Mouse (Mus musculus): ENCODE data around the gene Arap1.

The Arap1 gene

GRCm38 (mm10) chr7:101367901-101368852 is 20.3 kb downstream of the Arap1 start:
- DNase-seq, result no peak

GRCm38 (mm10) chr7:101369666-101370065 is 21.8 kb downstream of the Arap1 start:
- DNase-seq, result no peak

GRCm38 (mm10) chr7:101373082-101373481 is 25.2 kb downstream of the Arap1 start:
- DNase-seq, result no peak

DNA sequence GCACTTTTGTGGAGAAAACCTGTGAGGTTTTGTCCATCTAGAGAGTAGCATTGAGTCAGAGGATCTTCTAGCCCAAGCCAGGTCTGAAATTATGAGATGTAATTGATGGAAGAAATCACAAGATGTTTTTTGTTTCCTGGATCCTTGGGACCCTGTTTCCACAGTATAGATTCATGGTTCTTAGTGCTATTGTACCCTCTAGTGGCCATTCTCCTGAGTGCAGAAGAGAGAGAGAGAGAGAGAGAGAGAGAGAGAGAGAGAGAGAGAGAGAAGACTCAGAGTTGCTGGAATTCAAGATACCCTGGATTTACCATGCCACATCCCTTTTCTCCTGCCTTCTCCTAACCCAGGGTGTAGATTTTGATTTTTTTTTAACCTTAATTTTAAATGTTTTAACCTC is 26.3 kb downstream of the Arap1 start:
- peak; percentile 62 for DNase-seq

GRCm38 (mm10) chr7:101376701-101377340 is 29.0 kb downstream of the Arap1 start:
- no peak for DNase-seq

GRCm38 (mm10) chr7:101377741-101378262 is 29.9 kb downstream of the Arap1 start:
- no peak for DNase-seq

DNA sequence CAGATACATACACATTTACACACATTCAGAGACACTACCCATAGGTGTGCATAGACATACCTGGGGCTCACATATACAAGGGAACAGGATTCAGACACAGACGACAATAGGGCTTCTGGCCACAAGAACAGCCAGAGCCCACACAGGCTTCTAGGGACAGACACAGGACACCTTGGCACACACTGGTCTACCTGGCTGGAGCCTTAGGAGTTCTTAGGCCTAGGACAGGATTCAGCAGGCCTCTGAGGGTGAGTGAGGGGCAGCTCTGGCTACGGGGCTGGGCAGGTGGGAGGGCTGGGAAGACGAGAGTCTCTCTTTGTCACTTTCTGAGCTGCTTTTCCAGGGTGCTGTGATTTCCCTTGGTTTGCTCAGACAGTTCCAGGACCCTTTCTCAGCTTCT is 30.4 kb downstream of the Arap1 start:
- DNase-seq, result no peak

DNA sequence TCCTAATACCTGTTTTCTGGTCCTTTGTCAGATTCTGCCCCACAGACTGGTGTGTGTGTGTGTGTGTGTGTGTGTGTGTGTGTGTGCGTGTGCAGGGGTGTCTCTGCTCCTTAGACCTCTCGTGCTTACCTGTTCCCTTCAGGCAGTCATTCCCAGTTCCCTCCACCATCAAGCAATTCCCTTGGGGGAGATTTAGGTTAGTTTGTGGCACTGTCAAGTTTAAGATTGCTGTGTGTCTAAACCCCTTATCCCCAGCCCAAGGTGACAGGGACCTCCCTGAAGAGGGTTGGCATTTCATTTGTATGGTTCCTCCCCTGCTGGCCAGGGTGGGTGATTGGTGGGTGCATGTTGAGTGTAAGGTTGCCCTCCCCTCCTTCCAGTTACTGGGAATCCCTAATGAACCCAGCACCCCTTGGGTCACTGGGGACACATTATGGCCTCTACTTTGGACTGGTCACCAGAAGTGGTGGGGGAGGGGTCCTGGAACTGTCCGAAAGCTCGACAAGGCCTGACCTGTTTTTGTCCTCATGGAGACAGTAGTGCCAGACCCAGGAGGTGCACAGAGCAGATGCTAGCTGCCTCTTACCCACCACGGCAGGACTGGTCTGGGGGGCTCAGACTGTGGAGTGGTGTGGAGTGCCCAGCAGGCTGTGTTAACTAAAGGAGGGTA is 31.1 kb downstream of the Arap1 start:
- no peak for DNase-seq

- DNase-seq, result no peak
Measured at GRCm38 (mm10) chr7:101379732-101380131, 31.9 kb downstream of the Arap1 start.

GRCm38 (mm10) chr7:101381512-101381911 is 33.6 kb downstream of the Arap1 start:
- no peak for DNase-seq

GRCm38 (mm10) chr7:101382378-101382777 is 34.5 kb downstream of the Arap1 start:
- DNase-seq, result no peak

DNA sequence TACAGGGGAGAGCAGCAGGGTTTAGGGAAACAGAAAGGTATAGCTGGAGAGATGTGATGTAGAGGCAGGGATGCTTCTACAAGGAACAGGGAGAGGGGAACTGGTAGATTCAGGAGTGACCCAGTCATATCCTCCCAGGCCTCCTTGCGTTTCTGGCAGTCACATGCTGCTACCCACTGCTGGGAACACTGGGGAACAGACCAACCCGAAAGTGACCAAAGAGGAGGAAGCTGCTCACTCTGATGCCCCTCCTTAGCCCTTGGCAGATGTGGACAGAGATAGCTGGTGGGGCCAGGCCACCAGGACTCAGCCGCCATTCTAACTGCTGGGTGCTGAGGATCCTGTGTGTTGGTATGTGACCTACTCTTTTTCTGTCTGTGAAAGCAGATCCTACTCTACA is 35.9 kb downstream of the Arap1 start:
- no peak for DNase-seq

DNA sequence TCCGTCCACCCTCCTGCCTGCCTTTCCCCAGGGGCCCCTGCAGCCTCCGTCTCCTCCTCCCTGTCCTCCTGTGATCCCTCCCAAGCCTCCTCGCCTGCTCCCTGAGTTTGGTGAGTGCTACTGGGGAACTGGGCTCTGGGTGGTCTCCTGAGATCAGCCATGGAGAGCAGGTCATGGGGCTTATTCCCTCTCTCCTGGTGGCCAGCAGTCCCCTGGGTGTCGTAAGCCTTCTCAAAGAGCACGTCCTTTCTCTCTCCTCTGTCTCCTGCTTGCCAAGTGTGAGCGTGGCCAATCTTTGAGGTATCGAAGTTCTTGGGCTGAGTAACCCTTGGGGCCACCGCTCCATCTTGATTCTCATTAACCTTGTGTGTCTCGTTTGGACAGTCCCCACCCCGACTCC is 37.1 kb downstream of the Arap1 start:
- no peak for DNase-seq

GRCm38 (mm10) chr7:101385331-101385733 is 37.5 kb downstream of the Arap1 start:
- DNase-seq, result no peak

GRCm38 (mm10) chr7:101385866-101386452 is 38.1 kb downstream of the Arap1 start:
- DNase-seq, result no peak

GRCm38 (mm10) chr7:101389256-101389655 is 41.4 kb downstream of the Arap1 start:
- DNase-seq, result no peak

DNA sequence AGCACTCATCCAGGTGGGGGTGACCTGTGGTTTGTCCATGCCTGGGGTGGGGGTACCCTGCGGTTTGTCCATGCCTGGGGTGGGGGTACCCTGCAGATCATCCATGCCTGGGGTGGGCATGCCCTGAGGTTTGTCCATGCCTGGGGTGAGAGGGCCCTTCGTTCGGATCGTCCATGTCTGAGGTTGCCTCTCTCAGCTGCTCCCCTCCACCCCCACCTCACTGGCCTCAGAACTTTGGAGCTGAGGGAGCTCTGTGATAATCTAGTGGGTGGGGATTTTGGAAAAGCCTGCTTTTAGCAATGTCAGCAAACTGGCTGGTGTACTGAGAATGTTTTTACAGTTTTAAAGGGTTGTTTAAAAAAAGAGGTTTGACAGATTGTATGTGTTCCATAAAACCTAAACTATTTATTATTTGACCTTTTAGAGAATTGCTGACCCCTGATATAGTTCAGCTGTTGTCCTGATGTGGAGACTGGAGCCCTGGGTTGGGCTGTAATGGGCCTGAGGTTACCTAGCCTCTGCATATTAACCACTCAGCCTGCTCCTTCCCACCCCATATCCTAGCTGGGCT is 44.1 kb downstream of the Arap1 start:
- DNase-seq, result no peak

DNA sequence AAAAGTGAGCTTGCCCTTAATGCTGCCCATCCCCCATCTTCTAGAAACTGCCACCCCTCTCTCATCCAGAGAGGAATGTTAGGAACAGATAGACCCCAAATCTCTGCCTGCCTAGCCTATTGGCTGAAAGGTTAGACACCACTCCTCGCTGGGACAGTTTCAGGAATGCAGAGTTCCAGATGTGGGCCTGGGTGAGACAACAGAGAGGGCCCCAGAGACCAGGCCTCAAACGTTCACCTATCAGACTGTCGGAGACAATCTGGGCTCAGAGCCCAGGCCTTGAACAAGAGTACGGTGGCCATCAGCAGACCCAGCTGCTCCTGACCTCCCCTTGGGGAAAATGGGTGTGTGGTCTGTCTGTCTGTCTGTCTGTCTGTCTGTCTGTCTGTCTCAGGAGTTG is 45.1 kb downstream of the Arap1 start:
- no peak for DNase-seq

GRCm38 (mm10) chr7:101393694-101394504 is 46.0 kb downstream of the Arap1 start:
- DNase-seq, result no peak

DNA sequence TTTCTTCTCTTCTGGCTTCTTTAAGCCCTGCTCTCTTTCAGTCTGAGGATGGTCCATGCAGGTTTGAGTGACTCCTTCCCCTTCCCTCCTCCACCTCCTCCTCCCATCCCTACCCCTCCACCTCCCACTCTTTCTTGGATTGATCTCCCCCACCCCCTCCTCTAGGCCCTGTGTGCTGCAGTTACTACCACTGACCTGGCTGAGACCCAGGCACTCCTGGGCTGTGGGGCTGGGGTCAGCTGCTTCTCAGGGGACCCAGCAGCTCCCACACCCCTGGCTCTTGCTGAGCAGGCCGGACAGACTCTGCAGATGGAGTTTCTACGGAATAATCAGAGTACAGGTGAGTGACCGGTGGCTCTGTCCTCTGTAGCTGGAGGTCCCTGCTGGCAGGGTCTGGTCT is 46.7 kb downstream of the Arap1 start:
- DNase-seq, result no peak

DNA sequence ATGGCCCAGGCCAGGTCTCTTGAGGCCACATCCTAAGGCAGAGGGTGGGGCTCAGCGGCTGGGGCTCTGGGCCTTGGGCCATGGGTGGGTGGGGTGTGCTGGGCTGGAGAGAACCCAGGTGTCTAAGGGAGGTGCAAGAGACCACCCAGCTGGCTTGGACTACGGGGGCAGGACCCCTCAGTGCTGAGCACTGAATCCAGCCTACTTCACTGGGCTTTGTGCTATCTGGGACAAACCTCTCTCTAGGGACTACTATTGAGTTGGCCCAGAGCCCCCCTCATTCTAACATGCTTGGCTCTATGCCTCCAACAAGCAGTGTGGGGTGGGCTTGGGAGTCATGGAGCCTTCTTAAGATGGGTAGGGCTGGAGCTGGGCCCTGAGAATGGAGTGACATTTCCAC is 47.6 kb downstream of the Arap1 start:
- no peak for DNase-seq

DNA sequence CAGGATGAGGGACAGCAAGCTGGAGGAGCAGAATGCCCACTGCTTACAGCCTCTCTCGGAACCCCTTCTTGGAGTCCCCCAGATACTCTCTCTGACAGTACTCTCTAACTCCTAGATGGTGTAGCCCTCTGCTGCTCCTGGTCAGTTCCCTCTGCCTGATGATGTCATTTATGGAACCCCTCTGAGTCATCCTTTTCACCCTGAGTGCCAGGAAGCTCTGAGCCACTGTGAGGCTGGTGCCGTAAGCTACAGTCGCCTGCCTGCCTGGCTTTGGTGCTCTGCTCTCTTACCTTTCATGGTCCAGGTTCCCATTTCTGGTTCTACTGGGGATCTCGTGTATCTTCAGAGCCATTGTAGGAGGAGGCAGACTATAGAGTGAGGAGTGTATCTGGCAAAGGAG is 49.3 kb downstream of the Arap1 start:
- no peak for DNase-seq

Measured in right cerebral cortex, adult 18-20 months (tissue).